8 mouse cellular contexts compared by ENCODE assay signal in the genomic region with DNA sequence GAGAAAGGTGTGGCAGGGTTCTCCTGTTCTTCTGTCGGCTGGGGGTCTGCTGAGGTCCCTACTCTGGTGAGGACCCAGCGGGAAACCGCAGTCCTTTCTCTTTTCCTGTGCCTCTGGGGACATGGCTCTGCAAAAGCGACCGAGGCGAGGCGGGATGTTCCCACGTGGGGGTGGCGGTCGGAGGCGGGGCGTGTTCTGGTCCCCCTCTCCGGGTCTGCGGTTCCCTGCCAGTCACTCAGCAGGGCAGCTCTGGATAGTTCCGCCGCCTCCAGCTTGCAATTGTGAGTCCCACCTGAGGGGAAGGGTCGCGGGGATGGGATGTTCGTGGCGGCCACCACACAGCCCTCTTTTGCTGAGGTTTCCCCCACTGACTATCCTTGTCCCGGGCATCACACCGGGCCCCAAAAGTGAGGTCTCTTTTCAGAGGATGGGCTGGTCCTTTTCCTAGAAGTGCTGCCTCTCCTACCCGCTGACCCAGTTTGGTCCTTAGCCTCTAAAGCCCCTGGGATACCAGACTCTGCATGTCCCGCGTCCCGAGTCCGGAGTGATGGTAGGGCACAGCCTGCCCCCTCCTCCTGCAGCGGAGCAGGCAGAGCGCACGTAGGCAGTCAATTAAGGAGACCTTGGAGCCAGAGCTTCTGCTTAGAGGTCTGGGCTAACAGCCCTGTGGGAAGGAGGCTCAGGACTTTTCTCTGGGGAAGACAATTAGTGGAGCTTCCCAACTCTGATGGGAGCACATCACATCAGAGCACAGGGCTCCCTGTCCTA. TPM values are rescaled to one million over a fixed set of nuclear protein-coding genes. Genes with fewer than 3 reads are reported as not detected.
DNase-seq lines count a peak whose midpoint lies in the region; ATAC-seq and TF ChIP-seq lines count a peak whose summit lies in the region.

A gene (plus strand): TSS at position 230 of the 768 bp plus-strand sequence.

- peak within 1 kb of the TSS; percentile 65 for H3K4me2 ChIP-seq in embryonic facial prominence, embryonic 12.5 days (replicated peaks)
- peak within 1 kb of the TSS; percentile 15; the same call in 1 of the 2 replicates for H3K4me2 ChIP-seq in liver, embryonic 14.5 days (ENCODE audit: low read depth)
- H3K4me2 ChIP-seq in neural tube, embryonic 14.5 days (ENCODE audit: low read depth, low read length), result peak within 1 kb of the TSS; percentile 9; the same call in 1 of the 2 replicates

- WGBS in embryonic facial prominence, embryonic 12.5 days, result 2% methylated on average over 30 of the region's 30 CpGs
- 7% methylated on average over 30 of the region's 30 CpGs for WGBS in liver, embryonic 14.5 days (ENCODE audit: insufficient replicate concordance)
- WGBS in neural tube, embryonic 14.5 days, result 5% methylated on average over 30 of the region's 30 CpGs

- no peak for TF ChIP-seq EP300 in liver, embryonic 14.5 days (IDR thresholded peaks at IDR 0.05; ENCODE audit: low read depth)

- no peak for TF ChIP-seq CTCF in liver, embryonic 14.5 days (IDR thresholded peaks at IDR 0.05; ENCODE audit: low read depth)

- DNase-seq in CD4-positive helper T cell, adult 2 months (ENCODE audit: low read depth, low spot score), result peak; percentile 28
- peak in 1 of 2 experiments; percentile 32 for DNase-seq in heart, postnatal 36 days
- DNase-seq in liver, embryonic 14.5 days (ENCODE audit: low read depth in 3 of 3, low spot score in 3 of 3), result no peak
- no peak for DNase-seq in layer of hippocampus, postnatal 36 days
- DNase-seq in left cerebral cortex, adult 18-20 months (ENCODE audit: low spot score in 2 of 2), result no peak
- DNase-seq in right cerebral cortex, postnatal 36 days (ENCODE audit: low spot score in 2 of 2), result no peak

- intact Hi-C loops in heart, postnatal 36 days (cut with DNase I), result no loop called here

- no peaks in the 10 kb centered on the region for H3K9me3 ChIP-seq in embryonic facial prominence, embryonic 12.5 days
- no peaks in the 10 kb centered on the region for H3K9me3 ChIP-seq in liver, embryonic 14.5 days (ENCODE audit: control insufficient read depth, low read length)
- H3K9me3 ChIP-seq in neural tube, embryonic 14.5 days (ENCODE audit: control insufficient read depth, low read length), result no peaks in the 10 kb centered on the region

- H3K4me3 ChIP-seq in embryonic facial prominence, embryonic 12.5 days, result peak within 1 kb of the TSS; percentile 34
- H3K4me3 ChIP-seq in liver, embryonic 14.5 days (ENCODE audit: insufficient read depth in 1 of 2, low read depth in 2 of 2, low read length in 2 of 2), result no peak within 1 kb of the TSS
- no peak within 1 kb of the TSS for H3K4me3 ChIP-seq in neural tube, embryonic 14.5 days (ENCODE audit: low read depth, low read length)

- H3K4me1 ChIP-seq in embryonic facial prominence, embryonic 12.5 days, result peaks cover 18% of the 10 kb centered on the region
- H3K4me1 ChIP-seq in liver, embryonic 14.5 days (replicated peaks; ENCODE audit: control insufficient read depth in 2 of 2, insufficient read depth in 2 of 2, low read length in 1 of 2), result 0 out of 4 replicates have a peak, but pooled peaks cover 0 to 3% of the 10 kb centered on the region in 2 experiments
- peaks cover 4% of the 10 kb centered on the region; the same call in 1 of the 2 replicates for H3K4me1 ChIP-seq in neural tube, embryonic 14.5 days (ENCODE audit: control insufficient read depth, insufficient read depth, low read length)

- peak; percentile 24; the same call in 1 of the 2 replicates for ATAC-seq in embryonic facial prominence, embryonic 12.5 days (ENCODE audit: insufficient number of reproducible peaks, insufficient read depth, low FRiP score, low TSS enrichment)
- no peak for ATAC-seq in liver, embryonic 14.5 days (ENCODE audit: insufficient read depth)
- no peak for ATAC-seq in neural tube, embryonic 14.5 days (ENCODE audit: low read depth)

- no peak within 1 kb of the TSS for H3K27ac ChIP-seq in embryonic facial prominence, embryonic 12.5 days
- no peak within 1 kb of the TSS for H3K27ac ChIP-seq in liver, embryonic 14.5 days
- no peak within 1 kb of the TSS for H3K27ac ChIP-seq in neural tube, embryonic 14.5 days (ENCODE audit: low read depth, low read length)

- no peaks in the 10 kb centered on the region for H3K27me3 ChIP-seq in embryonic facial prominence, embryonic 12.5 days
- peaks cover 10% of the 10 kb centered on the region for H3K27me3 ChIP-seq in liver, embryonic 14.5 days (ENCODE audit: control insufficient read depth, insufficient read depth, low read length)
- no peaks in the 10 kb centered on the region for H3K27me3 ChIP-seq in neural tube, embryonic 14.5 days (ENCODE audit: control insufficient read depth, insufficient read depth, low read length)

- H3K9ac ChIP-seq in embryonic facial prominence, embryonic 12.5 days, result peak within 1 kb of the TSS; percentile 40; the same call in 1 of the 2 replicates
- H3K9ac ChIP-seq in liver, embryonic 14.5 days (replicated peaks), result no peak within 1 kb of the TSS
- H3K9ac ChIP-seq in neural tube, embryonic 14.5 days (replicated peaks; ENCODE audit: low read depth, low read length), result no peak within 1 kb of the TSS; the same call in 1 of the 2 replicates

- H3K36me3 ChIP-seq in embryonic facial prominence, embryonic 12.5 days, result no peaks in the 10 kb centered on the region
- no peaks in the 10 kb centered on the region for H3K36me3 ChIP-seq in liver, embryonic 14.5 days (replicated peaks; ENCODE audit: control insufficient read depth, insufficient read depth, low read depth)
- no peaks in the 10 kb centered on the region for H3K36me3 ChIP-seq in neural tube, embryonic 14.5 days (ENCODE audit: control insufficient read depth, insufficient read depth, low read length)

RNA-seq across cellular contexts. Expression of the gene that starts here (rescaled TPM):
- 14.3 and 14.5 TPM in 2 replicates for polyA plus RNA-seq in embryonic facial prominence, embryonic 12.5 days (2016; fragmentation: Nextera tagmentation; extraction: Ambion mirVana)
- 10 to 100 TPM; 13.1 to 16.0 TPM for total RNA-seq in heart, postnatal 36 days (2021)
- polyA plus RNA-seq in liver, embryonic 14.5 days (2012; rRNA removed), result 0.51 and 0.92 TPM in 2 replicates
- polyA plus RNA-seq in liver, embryonic 14.5 days (2014; fragmentation: Nextera tagmentation; extraction: Ambion mirVana), result 0.47 and 0.51 TPM in 2 replicates
- polyA plus RNA-seq in neural tube, embryonic 14.5 days (2014; fragmentation: Nextera tagmentation; extraction: Ambion mirVana), result 3.6 and 4.5 TPM in 2 replicates
- total RNA-seq in layer of hippocampus, postnatal 36 days (2021), result 1 to 10 TPM; 1.7 to 2.7 TPM
- 1 to 10 TPM; 2.7 to 2.8 TPM for total RNA-seq in left cerebral cortex, adult 18-20 months (2021)

Comparison
In these comparisons a context has a peak if more than half of its experiments do, and no peak if none do; other contexts are left out.
1. H3K4me2 ChIP-seq: peak in every context shown above with its lines; median percentile 65 in embryonic facial prominence, embryonic 12.5 days; 15 in liver, embryonic 14.5 days; 9 in neural tube, embryonic 14.5 days.